In genomic region chr11:7160146-7160545, GRCm38 (mm10) we compare ENCODE assay signal across 11 mouse cellular contexts. TPM values are rescaled to one million over a fixed set of nuclear protein-coding genes. Genes with fewer than 3 reads are reported as not detected.
DNase-seq lines count a peak whose midpoint lies in the region; ATAC-seq lines count a peak whose summit lies in the region.
"Had no signal": no experiment of that assay in that cellular context is flagged by ENCODE, and none has a peak within 500 bp of the region (broad histone marks: within the 10 kb centered on the region; RNA-seq: fewer than 3 reads in every experiment).

No protein-coding gene starts in this region.

- H3K36me3 ChIP-seq in lung, embryonic 15.5 days: no peaks in the 10 kb centered on the region
- no peaks in the 10 kb centered on the region for H3K36me3 ChIP-seq in hindbrain, embryonic 16.5 days (ENCODE audit: control insufficient read depth, insufficient read depth, low read length)

- DNase-seq in gastrocnemius, postnatal 10 days: peak; percentile 15
- DNase-seq in gastrocnemius, postnatal 36 days: no peak
- DNase-seq in lung, postnatal 4 days: no peak
- DNase-seq in skeletal muscle tissue, adult 2 months (ENCODE audit: low read depth, low spot score): peak; percentile 11
- DNase-seq in adrenal gland, postnatal 25 days: no peak
- no peak for DNase-seq in urinary bladder, adult 18-20 months (ENCODE audit: low spot score in 2 of 2)
- DNase-seq: gastrocnemius, postnatal 14 days had no signal

- H3K4me1 ChIP-seq in lung, embryonic 15.5 days: peaks cover 16% of the 10 kb centered on the region
- H3K4me1 ChIP-seq in hindbrain, embryonic 16.5 days (ENCODE audit: control insufficient read depth, insufficient read depth, low read depth, low read length): peaks cover 15% of the 10 kb centered on the region

- H3K27me3 ChIP-seq in lung, embryonic 15.5 days: no peaks in the 10 kb centered on the region
- H3K27me3 ChIP-seq in hindbrain, embryonic 16.5 days (replicated peaks; ENCODE audit: control insufficient read depth, insufficient read depth, low read length): no peaks in the 10 kb centered on the region

- peak; percentile 3; the same call in 1 of the 2 replicates for ATAC-seq in lung, embryonic 15.5 days (ENCODE audit: borderline replicate concordance, extremely low read depth, low FRiP score, low TSS enrichment)
- ATAC-seq in hindbrain, embryonic 16.5 days: peak; percentile 28; the same call in 1 of the 2 replicates

- H3K9me3 ChIP-seq in lung, embryonic 15.5 days: no peaks in the 10 kb centered on the region
- no peaks in the 10 kb centered on the region for H3K9me3 ChIP-seq in hindbrain, embryonic 16.5 days (ENCODE audit: control insufficient read depth, low read length)

- WGBS in lung, embryonic 15.5 days: 44% methylated on average over 6 of the region's 6 CpGs
- WGBS in hindbrain, embryonic 16.5 days: 62% methylated on average over 6 of the region's 6 CpGs

- intact Hi-C loops in gastrocnemius, postnatal 36 days (cut with DNase I): no loop called here

- no peak overlapping the region for H3K9ac ChIP-seq in lung, embryonic 15.5 days
- no peak overlapping the region for H3K9ac ChIP-seq in hindbrain, embryonic 16.5 days (ENCODE audit: low read depth, low read length)

- no peak overlapping the region for H3K4me3 ChIP-seq in lung, embryonic 15.5 days
- no peak overlapping the region for H3K4me3 ChIP-seq in hindbrain, embryonic 16.5 days (ENCODE audit: low read length)

- H3K27ac ChIP-seq in lung, embryonic 15.5 days: peak overlapping the region; percentile 46; the same call in 1 of the 2 replicates
- H3K27ac ChIP-seq in hindbrain, embryonic 16.5 days (ENCODE audit: low read depth, low read length): peak overlapping the region; percentile 55

- H3K4me2 ChIP-seq in lung, embryonic 15.5 days: no peak overlapping the region
- H3K4me2 ChIP-seq in hindbrain, embryonic 16.5 days (ENCODE audit: low read length): no peak overlapping the region

RNA-seq across cellular contexts. Expression of gene Gm11985, which starts 28.2 kb away (rescaled TPM):
- not detected for total RNA-seq in gastrocnemius, postnatal 10 days (2021)
- not detected for total RNA-seq in gastrocnemius, postnatal 36 days (2021)
- polyA plus RNA-seq in lung, embryonic 15.5 days (2015; fragmentation: Nextera tagmentation; extraction: Ambion mirVana): not detected in 2 replicates
- polyA plus RNA-seq in hindbrain, embryonic 16.5 days (2015; fragmentation: Nextera tagmentation; extraction: Ambion mirVana): not detected in 2 replicates
- total RNA-seq in adrenal gland, postnatal 25 days (2021): not detected in 2 replicates
- total RNA-seq: gastrocnemius, postnatal 14 days; megakaryocyte-erythroid progenitor cell, adult 5-6 weeks had no signal
- polyA plus RNA-seq: cortical plate, adult 2 months had no signal

RNA-seq across cellular contexts. Expression of gene Igfbp1, which starts 37.4 kb away (rescaled TPM):
- under 1 TPM in 1 of 2 experiments, not detected in 1; 0.68 TPM for total RNA-seq in gastrocnemius, postnatal 10 days (2021)
- total RNA-seq in gastrocnemius, postnatal 36 days (2021): not detected
- polyA plus RNA-seq in lung, embryonic 15.5 days (2015; fragmentation: Nextera tagmentation; extraction: Ambion mirVana): 0.54 and 0.60 TPM in 2 replicates
- 0.10 and 0.20 TPM in 2 replicates for polyA plus RNA-seq in hindbrain, embryonic 16.5 days (2015; fragmentation: Nextera tagmentation; extraction: Ambion mirVana)
- total RNA-seq in adrenal gland, postnatal 25 days (2021): 1.00 TPM in 1 of 2 replicates, not detected in the other
- total RNA-seq: gastrocnemius, postnatal 14 days; megakaryocyte-erythroid progenitor cell, adult 5-6 weeks had no signal

RNA-seq across cellular contexts. Expression of gene Igfbp3, which starts 53.6 kb away (rescaled TPM):
- 10 to 100 TPM; 76.9 to 82.2 TPM for total RNA-seq in gastrocnemius, postnatal 10 days (2021)
- total RNA-seq in gastrocnemius, postnatal 36 days (2021): 10 to 100 TPM; 14.3 to 15.2 TPM
- 12.9 and 15.9 TPM in 2 replicates for polyA plus RNA-seq in lung, embryonic 15.5 days (2015; fragmentation: Nextera tagmentation; extraction: Ambion mirVana)
- polyA plus RNA-seq in hindbrain, embryonic 16.5 days (2015; fragmentation: Nextera tagmentation; extraction: Ambion mirVana): 24.2 and 25.1 TPM in 2 replicates
- 40.3 and 43.5 TPM in 2 replicates for total RNA-seq in adrenal gland, postnatal 25 days (2021)
- total RNA-seq: megakaryocyte-erythroid progenitor cell, adult 5-6 weeks had no signal

Comparison
In these comparisons a context has a peak if more than half of its experiments do, and no peak if none do; other contexts are left out.
1. DNase-seq: peak in gastrocnemius, postnatal 10 days (single experiment) and skeletal muscle tissue, adult 2 months (single experiment); none in gastrocnemius, postnatal 36 days (0 of 2), lung, postnatal 4 days (0 of 2), adrenal gland, postnatal 25 days (single experiment) and urinary bladder, adult 18-20 months (0 of 2).